Mouse (Mus musculus) embryonic fibroblast, embryonic 13.5 days (primary cell): Measurements from ENCODE around the gene Fam222b.

ENCODE experiments used
- CTCF ChIP-seq: IDR thresholded peaks from 2 replicates; pipeline ENCODE4 v1.5.1; 2011; ENCODE audit warnings: mild to moderate bottlenecking, control low read depth, low read length, moderate library complexity, borderline replicate concordance; ENCODE audit not compliant: insufficient read depth
- POLR2A ChIP-seq: IDR thresholded peaks from 2 replicates; pipeline ENCODE4 v1.6.1; 2011; ENCODE audit warnings: low read depth, mild to moderate bottlenecking, control low read depth, low read length, moderate library complexity

DNA sequence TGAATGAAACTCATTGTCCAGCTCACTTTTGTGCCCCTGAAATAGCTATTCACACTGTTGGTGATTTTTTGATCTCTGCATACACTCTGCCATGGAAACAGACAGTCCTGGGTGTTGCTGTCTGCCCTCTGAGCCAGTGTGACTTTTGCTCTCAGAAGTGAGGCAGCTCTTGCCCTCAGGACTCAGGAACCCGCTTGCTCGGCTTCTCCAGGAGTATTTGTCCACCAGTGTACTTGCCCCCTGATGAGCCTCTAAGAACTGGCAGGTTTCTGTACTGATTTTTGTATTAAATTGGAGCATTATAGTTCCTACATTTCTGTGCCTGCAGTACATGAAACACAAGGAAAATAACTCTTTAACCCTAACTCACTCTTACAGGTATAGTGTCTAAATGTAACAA lies 49.1 kb downstream of the Fam222b start:
- TF ChIP-seq CTCF: no peak
- no peak for TF ChIP-seq POLR2A
